Mouse (Mus musculus) CH12.LX (cell line): Measurements from ENCODE around the gene Gm20388. TPM values are rescaled to one million over a fixed set of nuclear protein-coding genes. Genes with fewer than 3 reads are reported as not detected.

Experiments
- DNase-seq: peaks from one replicate; pipeline ENCODE4 v3.0.0-alpha.2; 2013; ENCODE audit errors: extremely low read depth
- H3K27ac ChIP-seq: 2 replicates; pipeline ENCODE4 v1.5.1; 2012; ENCODE audit warnings: low read depth, mild to moderate bottlenecking, control low read depth, moderate library complexity; ENCODE audit not compliant: insufficient read depth
- H3K27me3 ChIP-seq: replicated peaks from 2 replicates; pipeline ENCODE3; 2012; ENCODE audit warnings: inconsistent platforms
- H3K36me3 ChIP-seq, 2 experiments: replicated peaks in 1 of 2; 2 replicates each; pipeline versions ENCODE3 to v1.6.1; 2012; ENCODE audit warnings: inconsistent platforms in 1 of 2, low read length in 1 of 2, mild to moderate bottlenecking in 1 of 2, mixed read lengths in 1 of 2, moderate library complexity in 1 of 2; ENCODE audit not compliant: control insufficient read depth in 1 of 2, insufficient read depth in 1 of 2
- H3K4me1 ChIP-seq, 2 experiments: 2 replicates each; pipeline ENCODE4 v1.6.1; 2012; ENCODE audit warnings: inconsistent platforms in 1 of 2, moderate library complexity in 1 of 2; ENCODE audit not compliant: insufficient read depth in 2 of 2, control insufficient read depth in 1 of 2
- H3K4me2 ChIP-seq: 2 replicates; pipeline ENCODE4 v1.6.1; 2012; ENCODE audit warnings: low read depth, mild to moderate bottlenecking, control low read depth; ENCODE audit not compliant: poor library complexity, insufficient read depth, severe bottlenecking
- H3K4me3 ChIP-seq, 3 experiments: fragments of 150-350 bp in 1 of 3; sonication (generic) in 1 of 3; replicated peaks in 1 of 3; 2 replicates each; pipeline versions ENCODE3 to v1.5.1; 2011 to 2012; ENCODE audit warnings: low read depth in 2 of 3, low read length in 2 of 3, mild to moderate bottlenecking in 2 of 3, moderate library complexity in 2 of 3, control low read depth in 1 of 3, improper control_type of control experiment in 1 of 3, inconsistent platforms in 1 of 3, mixed read lengths in 1 of 3; ENCODE audit not compliant: poor library complexity in 1 of 3
- H3K79me2 ChIP-seq: replicated peaks from 2 replicates; pipeline ENCODE4 v1.6.1; 2012; ENCODE audit warnings: mild to moderate bottlenecking, moderate library complexity; ENCODE audit not compliant: control insufficient read depth, poor library complexity, insufficient read depth, severe bottlenecking; ENCODE audit errors: extremely low read depth
- H3K9ac ChIP-seq: 2 replicates; pipeline ENCODE4 v1.6.1; 2012; ENCODE audit warnings: low read depth, mild to moderate bottlenecking, control low read depth, moderate library complexity; ENCODE audit not compliant: insufficient read depth
- H3K9me3 ChIP-seq: replicated peaks from 2 replicates; pipeline ENCODE3; 2012; ENCODE audit warnings: low read length, inconsistent platforms, mixed read lengths
- BHLHE40 ChIP-seq: IDR thresholded peaks from 2 replicates; pipeline ENCODE4 v1.6.1; 2011; ENCODE audit warnings: mild to moderate bottlenecking, low read depth, low read length, improper control_type of control experiment
- CHD2 ChIP-seq: IDR thresholded peaks from 2 replicates; pipeline ENCODE4 v1.6.1; 2011; ENCODE audit warnings: low read length, improper control_type of control experiment
- CTCF ChIP-seq, 2 experiments: IDR thresholded peaks in 1 of 2; conservative IDR thresholded peaks in 1 of 2; 2 replicates each; pipeline ENCODE4 v1.5.1; 2011 to 2012; ENCODE audit warnings: low read depth in 2 of 2, low read length in 2 of 2, improper control_type of control experiment in 1 of 2, inconsistent platforms in 1 of 2, mild to moderate bottlenecking in 1 of 2, moderate library complexity in 1 of 2
- E2F4 ChIP-seq: IDR thresholded peaks from 2 replicates; pipeline ENCODE4 v1.6.1; 2011; ENCODE audit warnings: low read depth, low read length, improper control_type of control experiment; ENCODE audit not compliant: insufficient replicate concordance
- EP300 ChIP-seq: IDR thresholded peaks from 2 replicates; pipeline ENCODE4 v1.6.1; 2011; ENCODE audit warnings: low read length, improper control_type of control experiment
- HCFC1 ChIP-seq: IDR thresholded peaks from 2 replicates; pipeline ENCODE4 v1.6.1; 2012; ENCODE audit warnings: low read depth, mild to moderate bottlenecking, inconsistent platforms, low read length, improper control_type of control experiment
- IRF4 ChIP-seq: IDR thresholded peaks from 2 replicates; pipeline ENCODE4 v1.6.1; 2014; ENCODE audit warnings: low read depth, mild to moderate bottlenecking, inconsistent platforms, low read length, improper control_type of control experiment
- JUN ChIP-seq: IDR thresholded peaks from 2 replicates; pipeline ENCODE4 v1.6.1; 2011; ENCODE audit warnings: low read depth, mild to moderate bottlenecking, low read length, improper control_type of control experiment, moderate library complexity; ENCODE audit not compliant: insufficient read depth
- MAX ChIP-seq: IDR thresholded peaks from 2 replicates; pipeline ENCODE4 v1.6.1; 2011; ENCODE audit warnings: low read length, improper control_type of control experiment
- MEF2A ChIP-seq: IDR thresholded peaks from 2 replicates; pipeline ENCODE4 v1.6.1; 2014; ENCODE audit warnings: low read depth, mild to moderate bottlenecking, inconsistent platforms, low read length, improper control_type of control experiment, borderline replicate concordance
- MYC ChIP-seq: IDR thresholded peaks from 2 replicates; pipeline ENCODE4 v1.6.1; 2011; ENCODE audit warnings: low read depth, mild to moderate bottlenecking, improper control_type of control experiment, low read length
- NRF1 ChIP-seq: IDR thresholded peaks from 2 replicates; pipeline ENCODE4 v1.6.1; 2014; ENCODE audit warnings: low read depth, mild to moderate bottlenecking, inconsistent platforms, low read length, improper control_type of control experiment, moderate library complexity
- PAX5 ChIP-seq: IDR thresholded peaks from 2 replicates; pipeline ENCODE4 v1.6.1; 2012; ENCODE audit warnings: low read length, inconsistent platforms, mixed read lengths
- RAD21 ChIP-seq: IDR thresholded peaks from 2 replicates; pipeline ENCODE4 v1.6.1; 2011; ENCODE audit warnings: low read depth, mild to moderate bottlenecking, low read length, improper control_type of control experiment, moderate library complexity
- SIN3A ChIP-seq: IDR thresholded peaks from 2 replicates; pipeline ENCODE4 v1.6.1; 2012; ENCODE audit warnings: low read length, improper control_type of control experiment, inconsistent platforms
- TBP ChIP-seq: conservative IDR thresholded peaks from 2 replicates; pipeline ENCODE4 v1.6.1; 2011; ENCODE audit warnings: low read depth, low read length, improper control_type of control experiment
- UBTF ChIP-seq: IDR thresholded peaks from 2 replicates; pipeline ENCODE4 v1.6.1; 2012; ENCODE audit warnings: low read depth, mild to moderate bottlenecking, inconsistent platforms, low read length, improper control_type of control experiment, moderate library complexity
- USF1 ChIP-seq: IDR thresholded peaks from 2 replicates; pipeline ENCODE4 v1.6.1; 2014; ENCODE audit warnings: low read depth, mild to moderate bottlenecking, inconsistent platforms, low read length, improper control_type of control experiment
- USF2 ChIP-seq: conservative IDR thresholded peaks from 2 replicates; pipeline ENCODE4 v1.6.1; 2011; ENCODE audit warnings: low read depth, low read length, improper control_type of control experiment
- ZC3H11A ChIP-seq: IDR thresholded peaks from 2 replicates; pipeline ENCODE4 v1.6.1; 2012; ENCODE audit warnings: low read depth, mild to moderate bottlenecking, inconsistent platforms, low read length, improper control_type of control experiment
- ZMIZ1 ChIP-seq: IDR thresholded peaks from 2 replicates; pipeline ENCODE4 v1.6.1; 2012; ENCODE audit warnings: low read depth, mild to moderate bottlenecking, inconsistent platforms, low read length, improper control_type of control experiment
- ZNF384 ChIP-seq: IDR thresholded peaks from 2 replicates; pipeline ENCODE4 v1.6.1; 2012; ENCODE audit warnings: low read depth, low read length, improper control_type of control experiment, inconsistent platforms
- dilution Hi-C: fragments of 300-500 bp; cut with MboI; formaldehyde crosslinking; loops from 2 replicates; pipeline ENCODE4 v1.14.3; 2020; ENCODE audit warnings: low sequenced_read_pairs; ENCODE audit not compliant: extremely low pct_unique_long_range_greater_than_20kb, extremely low pct_ligation_motif_present
- in situ Hi-C: fragments of 300-500 bp; cut with MboI; formaldehyde crosslinking; loops from 3 replicates; pipeline ENCODE4 v1.14.3; 2019; ENCODE audit warnings: low sequenced_read_pairs, low pct_ligation_motif_present, low pct_unique_long_range_greater_than_20kb, mixed read lengths
- polyA plus RNA-seq: library from polyadenylated mRNA; unstranded; fragments of >175 nt; gene quantifications from 2 replicates; pipeline ENCODE4 v1.2.1, GENCODE M21; 2012; ENCODE audit warnings: low read depth; ENCODE audit not compliant: insufficient read length
- total RNA-seq, 2 experiments: library from RNA; depleted of rRNA; stranded (reverse); fragments of 300-350 nt in 1 of 2; fragments of >200 nt in 1 of 2; gene quantifications; 2 replicates each; pipeline ENCODE4 v1.2.3; 2012 to 2014

Gene Gm20388
- total and polyA plus RNA-seq, 3 experiments: 14.8 to 26.3 (median 22.2) TPM

GRCm38 (mm10) chr8:120335262-120336086 is 424.8 kb downstream of the Gm20388 start (continued):
- TF ChIP-seq MYC (no peak), ZC3H11A (no peak), UBTF (no peak), CTCF (conservative IDR thresholded peaks at IDR 0.05 in 1 of 2, IDR thresholded peaks at IDR 0.05 in 1 of 2; ENCODE audit: low read depth in 2 of 2, low read length in 2 of 2) (no peak)
- TF ChIP-seq, all 38 proteins: peak for 9

GRCm38 (mm10) chr8:120336087-120336380 is 425.4 kb downstream of the Gm20388 start:
- no peaks in the 10 kb centered on the region for H3K36me3 ChIP-seq
- H3K4me2 ChIP-seq: 0 out of 2 replicates have a peak overlapping the region, but pooled peaks have one; percentile 55
- dilution Hi-C loops (no loop called here), in situ Hi-C loops (loop anchor here (10.0 kb wide), 1 partner anchor 179 kb away; no protein-coding TSS in a partner anchor)
- peaks cover 19% of the 10 kb centered on the region for H3K9me3 ChIP-seq
- TF ChIP-seq MYC (no peak), TBP (no peak), CHD2 (no peak; the same call in 1 of the 2 replicates), JUN (no peak), CTCF (conservative IDR thresholded peaks at IDR 0.05 in 1 of 2, IDR thresholded peaks at IDR 0.05 in 1 of 2; ENCODE audit: low read depth in 2 of 2, low read length in 2 of 2) (no peak), MAX (no peak), BHLHE40 (no peak), EP300 (no peak), SIN3A (no peak), ZMIZ1 (no peak), E2F4 (no peak), RAD21 (no peak), HCFC1 (no peak), PAX5 (no peak), ZNF384 (no peak), NRF1 (no peak), USF1 (no peak), MEF2A (no peak), USF2 (no peak), IRF4 (no peak)
- no peak overlapping the region for H3K4me3 ChIP-seq
- H3K4me1 ChIP-seq: peaks cover 27 to 63% of the 10 kb centered on the region in 2 experiments
- H3K27me3 ChIP-seq: no peaks in the 10 kb centered on the region
- H3K27ac ChIP-seq: no peak overlapping the region
- no peak for DNase-seq
- no peak overlapping the region for H3K9ac ChIP-seq
- H3K79me2 ChIP-seq: no peaks in the 10 kb centered on the region
